Mouse (Mus musculus): ENCODE results near the gene Bmpr1b. TPM values are rescaled to one million over a fixed set of nuclear protein-coding genes. Genes with fewer than 3 reads are reported as not detected.

Bmpr1b gene
- polyA plus RNA-seq, 1 experiment from 2014 or later = 4.2 TPM

DNA sequence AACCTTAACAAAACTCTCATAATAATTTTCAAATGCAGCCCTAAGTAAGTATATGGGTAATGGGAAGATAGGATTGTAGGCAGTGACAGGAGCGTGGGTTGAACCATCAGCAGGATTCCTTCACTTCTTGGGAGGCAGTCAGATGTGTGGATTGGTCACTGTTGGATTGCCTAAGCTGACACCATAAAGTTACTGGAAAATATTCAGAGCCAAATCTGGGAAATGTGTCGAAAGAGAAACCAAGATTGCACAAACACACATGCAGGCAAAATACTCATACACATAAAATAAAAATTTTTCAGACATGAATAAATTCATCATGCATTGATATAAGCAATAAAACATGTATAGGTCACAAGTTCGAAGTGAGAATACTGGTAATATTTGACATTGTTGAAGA lies 17.3 kb upstream of the Bmpr1b start:
- ATAC-seq (ENCODE audit: low FRiP score, low TSS enrichment) = no peak
- Histone ChIP-seq H3K9me3 (ENCODE audit: control insufficient read depth, low read length) (no peaks in the 10 kb centered on the region), H3K27me3 (ENCODE audit: control insufficient read depth, insufficient read depth, low read length) (no peaks in the 10 kb centered on the region), H3K9ac (replicated peaks; ENCODE audit: low read length) (no peak overlapping the region), H3K4me1 (ENCODE audit: control insufficient read depth, insufficient read depth, low read length) (no peaks in the 10 kb centered on the region), H3K27ac (replicated peaks; ENCODE audit: low read depth, low read length) (no peak overlapping the region), H3K4me3 (replicated peaks; ENCODE audit: low read depth, low read length) (no peak overlapping the region), H3K36me3 (ENCODE audit: control insufficient read depth, insufficient read depth, low read length) (no peaks in the 10 kb centered on the region), H3K4me2 (ENCODE audit: low read length) (no peak overlapping the region)
- DNase-seq = no peak
- WGBS = 89% methylated on average over 3 of the region's 3 CpGs

DNA sequence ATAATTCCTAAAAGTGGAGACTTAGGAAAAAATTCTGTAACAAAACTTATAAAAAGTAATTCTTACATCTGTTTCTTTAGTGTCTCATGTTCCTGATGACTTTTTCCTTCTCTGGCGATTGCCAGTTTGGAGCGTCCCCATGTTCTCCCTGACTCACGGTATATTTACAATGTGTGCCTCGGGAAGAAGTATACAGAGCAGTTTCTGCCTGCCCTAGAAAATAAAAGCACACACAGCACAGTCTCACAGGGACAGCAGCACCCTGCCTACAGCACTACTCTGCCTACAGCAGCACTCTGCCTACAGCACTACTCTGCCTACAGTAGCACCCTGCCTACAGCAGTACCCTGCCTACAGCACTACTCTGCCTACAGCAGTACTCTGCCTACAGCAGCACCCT lies 4.8 kb upstream of the Bmpr1b start:
- no peak overlapping the region for H3K4me2 ChIP-seq (ENCODE audit: low read length)
- no peaks in the 10 kb centered on the region for H3K36me3 ChIP-seq (ENCODE audit: control insufficient read depth, insufficient read depth, low read length)
- no peak for ATAC-seq (ENCODE audit: low FRiP score, low TSS enrichment)
- no peaks in the 10 kb centered on the region for H3K4me1 ChIP-seq (ENCODE audit: control insufficient read depth, insufficient read depth, low read length)
- H3K9ac ChIP-seq (replicated peaks; ENCODE audit: low read length) = no peak overlapping the region
- no peak overlapping the region for H3K27ac ChIP-seq (replicated peaks; ENCODE audit: low read depth, low read length)
- H3K4me3 ChIP-seq (replicated peaks; ENCODE audit: low read depth, low read length) = no peak overlapping the region
- WGBS = 88% methylated on average over 4 of the region's 4 CpGs
- DNase-seq = no peak
- peaks cover 3% of the 10 kb centered on the region; the same call in 1 of the 2 replicates for H3K27me3 ChIP-seq (ENCODE audit: control insufficient read depth, insufficient read depth, low read length)
- H3K9me3 ChIP-seq (ENCODE audit: control insufficient read depth, low read length) = no peaks in the 10 kb centered on the region

DNA sequence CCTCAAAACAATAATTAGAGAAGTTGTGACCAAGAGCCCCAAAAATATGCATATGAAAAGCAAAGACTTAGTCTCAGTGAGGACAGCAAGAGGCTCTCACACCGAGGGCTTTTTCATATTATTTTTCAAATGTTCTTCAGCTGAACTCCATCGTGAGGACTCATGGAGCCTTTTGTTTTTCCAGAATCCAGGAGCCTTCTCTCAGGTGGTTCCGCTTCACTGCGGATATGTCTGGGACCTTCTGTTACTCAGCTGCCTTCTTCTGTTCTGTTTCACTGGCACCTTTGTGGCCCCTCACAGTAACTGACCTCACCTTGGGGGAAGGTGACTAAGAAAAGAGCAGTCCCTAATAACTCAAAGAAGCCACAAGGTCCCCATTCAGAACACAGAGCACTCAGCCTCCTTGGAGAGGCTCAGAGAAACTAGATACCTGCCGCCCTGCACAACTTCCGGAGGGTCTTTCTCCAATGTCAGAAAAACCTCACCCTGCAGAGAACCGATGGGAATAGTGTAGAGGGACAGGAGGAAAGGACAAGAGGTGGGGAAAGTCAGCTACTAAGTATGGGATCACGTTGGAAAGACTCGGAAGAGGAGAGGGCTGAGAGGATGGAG lies 868 bp downstream of the Bmpr1b start:
- WGBS = 7% methylated on average over 9 of the region's 9 CpGs
- DNase-seq (no peak), ATAC-seq (ENCODE audit: low FRiP score, low TSS enrichment) (no peak; the same call in 1 of the 2 replicates)
- H3K9ac ChIP-seq (replicated peaks; ENCODE audit: low read length) = peak overlapping the region; percentile 53; the same call in 1 of the 2 replicates
- peak overlapping the region; percentile 55 for H3K4me3 ChIP-seq (replicated peaks; ENCODE audit: low read depth, low read length)
- no peaks in the 10 kb centered on the region for H3K9me3 ChIP-seq (ENCODE audit: control insufficient read depth, low read length)
- no peak overlapping the region for H3K27ac ChIP-seq (replicated peaks; ENCODE audit: low read depth, low read length)
- H3K36me3 ChIP-seq (ENCODE audit: control insufficient read depth, insufficient read depth, low read length) = no peaks in the 10 kb centered on the region
- H3K4me1 ChIP-seq (ENCODE audit: control insufficient read depth, insufficient read depth, low read length) = no peaks in the 10 kb centered on the region
- peak overlapping the region; percentile 85 for H3K4me2 ChIP-seq (ENCODE audit: low read length)
- H3K27me3 ChIP-seq (ENCODE audit: control insufficient read depth, insufficient read depth, low read length) = peaks cover 3% of the 10 kb centered on the region; the same call in 1 of the 2 replicates

DNA sequence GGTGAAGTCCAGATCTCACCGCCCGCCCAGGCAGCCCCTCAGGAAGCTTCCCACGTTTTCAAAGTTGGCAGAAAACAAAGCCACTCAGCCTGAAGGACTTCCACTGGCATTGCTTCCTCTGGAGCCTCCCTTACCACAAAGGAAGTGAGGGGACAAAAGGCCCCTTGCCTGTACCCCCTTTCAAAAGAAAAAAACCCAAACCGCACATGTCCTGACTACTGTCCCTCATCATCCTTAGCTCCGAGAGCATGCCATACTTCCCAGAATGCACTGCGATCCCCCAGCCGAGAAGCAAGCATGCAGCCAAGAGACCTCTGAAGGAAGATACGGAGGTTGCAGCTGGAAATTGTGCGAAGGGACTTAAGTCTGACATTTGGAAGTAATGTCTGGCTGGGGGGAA lies 4.2 kb downstream of the Bmpr1b start:
- WGBS = 63% methylated on average over 9 of the region's 9 CpGs
- Histone ChIP-seq H3K36me3 (ENCODE audit: control insufficient read depth, insufficient read depth, low read length) (no peaks in the 10 kb centered on the region), H3K4me2 (ENCODE audit: low read length) (no peak overlapping the region), H3K27ac (replicated peaks; ENCODE audit: low read depth, low read length) (no peak overlapping the region), H3K27me3 (ENCODE audit: control insufficient read depth, insufficient read depth, low read length) (no peaks in the 10 kb centered on the region), H3K9ac (replicated peaks; ENCODE audit: low read length) (no peak overlapping the region), H3K4me1 (ENCODE audit: control insufficient read depth, insufficient read depth, low read length) (no peaks in the 10 kb centered on the region), H3K9me3 (ENCODE audit: control insufficient read depth, low read length) (no peaks in the 10 kb centered on the region), H3K4me3 (replicated peaks; ENCODE audit: low read depth, low read length) (no peak overlapping the region)
- DNase-seq (no peak), ATAC-seq (ENCODE audit: low FRiP score, low TSS enrichment) (no peak)

DNA sequence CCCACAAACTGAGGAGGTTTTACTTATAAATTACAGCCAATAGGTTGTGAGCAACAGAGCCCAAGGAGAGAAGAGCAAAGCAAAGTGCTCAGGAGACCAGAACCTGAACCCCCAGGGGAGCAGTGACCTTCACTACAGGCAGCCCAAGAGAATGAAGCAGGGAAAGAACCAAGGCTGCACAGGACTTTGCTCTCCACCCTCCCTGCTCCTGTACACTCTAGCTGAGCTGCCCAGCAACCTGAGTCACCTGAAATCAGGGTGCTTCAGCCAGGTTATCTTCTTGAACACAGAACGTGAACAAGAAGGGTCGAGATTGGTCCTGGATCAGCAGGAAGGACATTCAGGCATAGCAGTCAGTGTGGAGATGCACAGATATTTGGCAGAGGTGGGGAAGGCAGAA lies 5.3 kb downstream of the Bmpr1b start:
- no peak overlapping the region for H3K9ac ChIP-seq (replicated peaks; ENCODE audit: low read length)
- DNase-seq = no peak
- no peaks in the 10 kb centered on the region for H3K36me3 ChIP-seq (ENCODE audit: control insufficient read depth, insufficient read depth, low read length)
- no peak overlapping the region for H3K27ac ChIP-seq (replicated peaks; ENCODE audit: low read depth, low read length)
- no peak overlapping the region for H3K4me2 ChIP-seq (ENCODE audit: low read length)
- no peaks in the 10 kb centered on the region for H3K27me3 ChIP-seq (ENCODE audit: control insufficient read depth, insufficient read depth, low read length)
- no peaks in the 10 kb centered on the region for H3K9me3 ChIP-seq (ENCODE audit: control insufficient read depth, low read length)
- WGBS = 85% methylated on average over 2 of the region's 2 CpGs
- no peak overlapping the region for H3K4me3 ChIP-seq (replicated peaks; ENCODE audit: low read depth, low read length)
- no peak for ATAC-seq (ENCODE audit: low FRiP score, low TSS enrichment)
- H3K4me1 ChIP-seq (ENCODE audit: control insufficient read depth, insufficient read depth, low read length) = no peaks in the 10 kb centered on the region

DNA sequence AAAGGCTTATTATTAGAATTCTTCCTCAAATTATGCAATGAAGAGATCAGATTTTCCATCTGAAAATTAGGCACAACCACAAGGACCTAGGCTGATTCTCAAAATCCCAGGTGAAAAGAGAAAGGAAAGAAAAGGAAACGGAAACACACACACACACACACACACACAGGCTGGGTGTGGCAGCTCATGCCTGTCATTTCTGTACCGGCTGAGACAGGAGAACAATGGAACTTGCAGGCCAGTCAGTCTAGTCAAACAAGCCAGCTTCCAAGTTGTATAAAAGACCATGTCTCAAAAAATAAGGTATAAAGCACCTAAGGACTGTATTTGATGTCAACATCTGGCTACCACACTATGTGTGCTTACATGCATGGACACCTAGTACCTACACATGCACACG lies 7.8 kb downstream of the Bmpr1b start:
- ATAC-seq (ENCODE audit: low FRiP score, low TSS enrichment) (no peak), DNase-seq (no peak)
- Histone ChIP-seq H3K4me1 (ENCODE audit: control insufficient read depth, insufficient read depth, low read length) (no peaks in the 10 kb centered on the region), H3K4me2 (ENCODE audit: low read length) (no peak overlapping the region), H3K9me3 (ENCODE audit: control insufficient read depth, low read length) (no peaks in the 10 kb centered on the region), H3K9ac (replicated peaks; ENCODE audit: low read length) (no peak overlapping the region), H3K27me3 (ENCODE audit: control insufficient read depth, insufficient read depth, low read length) (no peaks in the 10 kb centered on the region), H3K4me3 (replicated peaks; ENCODE audit: low read depth, low read length) (no peak overlapping the region), H3K27ac (replicated peaks; ENCODE audit: low read depth, low read length) (no peak overlapping the region), H3K36me3 (ENCODE audit: control insufficient read depth, insufficient read depth, low read length) (no peaks in the 10 kb centered on the region)
- WGBS = 79% methylated on average over 3 of the region's 3 CpGs

DNA sequence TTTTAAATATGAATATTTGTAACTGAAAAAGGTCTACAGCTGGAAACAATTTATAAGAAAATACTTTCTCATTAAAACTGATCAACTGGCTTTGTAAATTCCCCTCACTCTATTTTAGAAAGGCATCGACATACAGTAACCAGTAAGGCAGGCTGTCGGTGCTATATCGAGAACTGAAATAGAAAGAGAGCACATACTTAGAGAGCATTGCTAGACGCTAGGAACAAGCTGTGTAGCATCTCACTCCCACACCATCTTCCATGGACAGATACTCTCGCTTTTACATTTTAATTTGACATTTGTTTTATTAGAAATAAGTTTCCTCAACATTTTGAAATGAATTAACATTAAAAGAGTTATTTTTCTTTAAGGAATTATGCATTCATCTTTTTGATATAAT lies 17.2 kb downstream of the Bmpr1b start:
- H3K36me3 ChIP-seq (ENCODE audit: control insufficient read depth, insufficient read depth, low read length) = no peaks in the 10 kb centered on the region
- H3K27me3 ChIP-seq (ENCODE audit: control insufficient read depth, insufficient read depth, low read length) = no peaks in the 10 kb centered on the region
- no peaks in the 10 kb centered on the region for H3K4me1 ChIP-seq (ENCODE audit: control insufficient read depth, insufficient read depth, low read length)
- no peak overlapping the region for H3K9ac ChIP-seq (replicated peaks; ENCODE audit: low read length)
- WGBS = 96% methylated on average over 5 of the region's 5 CpGs
- no peaks in the 10 kb centered on the region for H3K9me3 ChIP-seq (ENCODE audit: control insufficient read depth, low read length)
- H3K27ac ChIP-seq (replicated peaks; ENCODE audit: low read depth, low read length) = no peak overlapping the region
- no peak overlapping the region for H3K4me2 ChIP-seq (ENCODE audit: low read length)
- H3K4me3 ChIP-seq (replicated peaks; ENCODE audit: low read depth, low read length) = no peak overlapping the region
- DNase-seq (no peak), ATAC-seq (ENCODE audit: low FRiP score, low TSS enrichment) (no peak)

DNA sequence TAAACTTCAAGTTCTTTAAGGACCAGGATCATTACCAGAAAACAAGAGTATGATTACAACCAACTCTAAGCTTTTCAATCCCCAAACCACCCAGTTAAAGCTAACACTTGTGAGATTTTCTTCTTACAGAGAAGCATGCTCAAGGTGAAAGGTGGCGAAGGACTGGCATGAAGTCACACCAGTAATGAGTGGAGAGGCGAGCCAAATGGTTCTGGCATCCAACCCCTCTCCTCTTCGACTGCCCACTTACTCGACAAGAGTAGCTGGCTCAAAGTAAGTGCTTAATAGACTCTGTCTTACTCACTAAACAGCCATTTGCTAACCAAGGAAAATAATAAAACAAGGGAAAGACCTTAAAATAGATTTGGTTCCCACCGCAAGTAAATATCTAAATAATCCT lies 30.4 kb downstream of the Bmpr1b start:
- Histone ChIP-seq H3K4me2 (ENCODE audit: low read length) (no peak overlapping the region), H3K27me3 (ENCODE audit: control insufficient read depth, insufficient read depth, low read length) (no peaks in the 10 kb centered on the region), H3K9ac (replicated peaks; ENCODE audit: low read length) (no peak overlapping the region), H3K4me3 (replicated peaks; ENCODE audit: low read depth, low read length) (no peak overlapping the region), H3K27ac (replicated peaks; ENCODE audit: low read depth, low read length) (no peak overlapping the region), H3K9me3 (ENCODE audit: control insufficient read depth, low read length) (no peaks in the 10 kb centered on the region), H3K36me3 (ENCODE audit: control insufficient read depth, insufficient read depth, low read length) (no peaks in the 10 kb centered on the region), H3K4me1 (ENCODE audit: control insufficient read depth, insufficient read depth, low read length) (no peaks in the 10 kb centered on the region)
- no peak for DNase-seq
- 94% methylated on average over 5 of the region's 5 CpGs for WGBS
- ATAC-seq (ENCODE audit: low FRiP score, low TSS enrichment) = no peak

DNA sequence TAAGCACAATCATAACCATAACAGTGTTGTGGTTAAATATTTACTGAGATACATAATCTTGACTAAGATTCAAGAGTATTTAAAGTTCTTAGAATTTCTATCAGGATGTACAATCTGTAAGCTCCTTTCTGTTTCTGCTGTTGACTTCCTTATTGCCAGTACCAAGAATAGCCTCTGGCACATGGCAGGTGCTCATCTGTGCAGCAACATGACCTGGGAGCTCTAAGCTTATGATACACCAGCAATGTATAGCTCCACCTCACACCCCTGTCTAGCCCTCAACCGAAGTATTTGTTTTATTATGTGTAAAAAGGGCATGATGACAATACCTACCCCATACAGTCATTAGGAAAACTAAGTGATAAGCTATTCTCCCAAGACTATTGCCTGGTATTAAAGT lies 42.8 kb downstream of the Bmpr1b start:
- no peaks in the 10 kb centered on the region for H3K36me3 ChIP-seq (ENCODE audit: control insufficient read depth, insufficient read depth, low read length)
- no peak for ATAC-seq (ENCODE audit: low FRiP score, low TSS enrichment)
- H3K9ac ChIP-seq (replicated peaks; ENCODE audit: low read length) = no peak overlapping the region
- H3K4me3 ChIP-seq (replicated peaks; ENCODE audit: low read depth, low read length) = no peak overlapping the region
- H3K27me3 ChIP-seq (ENCODE audit: control insufficient read depth, insufficient read depth, low read length) = no peaks in the 10 kb centered on the region
- H3K9me3 ChIP-seq (ENCODE audit: control insufficient read depth, low read length) = no peaks in the 10 kb centered on the region
- H3K27ac ChIP-seq (replicated peaks; ENCODE audit: low read depth, low read length) = no peak overlapping the region
- no peak for DNase-seq
- no peaks in the 10 kb centered on the region for H3K4me1 ChIP-seq (ENCODE audit: control insufficient read depth, insufficient read depth, low read length)
- no peak overlapping the region for H3K4me2 ChIP-seq (ENCODE audit: low read length)
- 90% methylated on average over 1 of the region's 1 CpGs for WGBS
